Mouse (Mus musculus) v-Abl transformed pro-B cells (cell line): ENCODE measurements around the gene Ypel4.

Source experiments
- in situ Hi-C, 2 experiments: fragments of 400-800 bp; cut with MboI; formaldehyde crosslinking; loops; one replicate each; pipeline ENCODE4 v1.15.1; 2025; ENCODE audit not compliant: unreplicated experiment in 2 of 2

Ypel4 gene

GRCm38 (mm10) chr2:84733579-84734300, at the start of gene Ypel4:
Gene Ypel4 (plus strand): TSS chr2:84734058.
- in situ Hi-C loops, result no loop called here

- in situ Hi-C loops, result no loop called here
Observed at GRCm38 (mm10) chr2:84688080-84688844, 45.6 kb upstream of the Ypel4 start.

GRCm38 (mm10) chr2:84690050-84690449, 43.8 kb upstream of the Ypel4 start:
- in situ Hi-C loops, result no loop called here

- in situ Hi-C loops, result no loop called here
Observed at GRCm38 (mm10) chr2:84695007-84695695, 38.7 kb upstream of the Ypel4 start.

GRCm38 (mm10) chr2:84703497-84703896, 30.4 kb upstream of the Ypel4 start:
- in situ Hi-C loops, result loop anchor here in 1 of 2 experiments (25.0 kb wide), 1 partner anchor 334 kb away; the partner anchor contains the start of genes P2rx3, Ssrp1 and Tnks1bp1

- in situ Hi-C loops, result loop anchor here in 1 of 2 experiments (25.0 kb wide), 1 partner anchor 333 kb away; the partner anchor contains the start of genes P2rx3, Ssrp1 and Tnks1bp1
Observed at GRCm38 (mm10) chr2:84704329-84704728, 29.5 kb upstream of the Ypel4 start.

- in situ Hi-C loops, result loop anchor here in 1 of 2 experiments (25.0 kb wide), 1 partner anchor 332 kb away; the partner anchor contains the start of genes P2rx3, Ssrp1 and Tnks1bp1
Observed at GRCm38 (mm10) chr2:84705295-84705694, 28.6 kb upstream of the Ypel4 start.

GRCm38 (mm10) chr2:84707523-84707922, 26.3 kb upstream of the Ypel4 start:
- in situ Hi-C loops, result loop anchor here in 1 of 2 experiments (25.0 kb wide), 1 partner anchor 330 kb away; the partner anchor contains the start of genes P2rx3, Ssrp1 and Tnks1bp1

- in situ Hi-C loops, result loop anchor here (5.0 to 25.0 kb wide), 2 partner anchors 35 to 325 kb away; partner anchors contain the start of genes Gm28635 (in 1 of the 2), Med19 (in 1 of the 2), P2rx3 (in 1 of the 2) and Ssrp1 (in 1 of the 2)
Observed at GRCm38 (mm10) chr2:84711898-84712297, 22.0 kb upstream of the Ypel4 start.

GRCm38 (mm10) chr2:84714422-84714810, 19.4 kb upstream of the Ypel4 start:
- in situ Hi-C loops, result loop anchor here (5.0 to 25.0 kb wide), 2 partner anchors 37 to 323 kb away; partner anchors contain the start of genes Gm28635 (in 1 of the 2), Med19 (in 1 of the 2), P2rx3 (in 1 of the 2) and Ssrp1 (in 1 of the 2)

- in situ Hi-C loops, result loop anchor here (5.0 to 25.0 kb wide), 2 partner anchors 38 to 322 kb away; partner anchors contain the start of genes Gm28635 (in 1 of the 2), Med19 (in 1 of the 2), P2rx3 (in 1 of the 2) and Ssrp1 (in 1 of the 2)
Observed at GRCm38 (mm10) chr2:84714811-84715561, 18.9 kb upstream of the Ypel4 start, which contains the start of gene Zdhhc5. Gene Zdhhc5 (minus strand): TSS chr2:84715180.

- in situ Hi-C loops, result loop anchor here in 1 of 2 experiments (25.0 kb wide), 1 partner anchor 322 kb away; the partner anchor contains the start of genes P2rx3, Ssrp1 and Tnks1bp1
Observed at GRCm38 (mm10) chr2:84715562-84716361, 18.1 kb upstream of the Ypel4 start.

GRCm38 (mm10) chr2:84716423-84717355, 17.2 kb upstream of the Ypel4 start:
- in situ Hi-C loops, result loop anchor here in 1 of 2 experiments (25.0 kb wide), 1 partner anchor 321 kb away; the partner anchor contains the start of genes P2rx3, Ssrp1 and Tnks1bp1

GRCm38 (mm10) chr2:84717357-84717756, 16.5 kb upstream of the Ypel4 start:
- in situ Hi-C loops, result loop anchor here in 1 of 2 experiments (25.0 kb wide), 1 partner anchor 320 kb away; the partner anchor contains the start of genes P2rx3, Ssrp1 and Tnks1bp1

- in situ Hi-C loops, result loop anchor here (10.0 to 25.0 kb wide), 2 partner anchors 314 to 317 kb away; partner anchors contain the start of genes P2rx3 (in 2 of the 2), Ssrp1 (in 2 of the 2) and Tnks1bp1 (in 1 of the 2)
Observed at GRCm38 (mm10) chr2:84720718-84721117, 13.1 kb upstream of the Ypel4 start.

- in situ Hi-C loops, result loop anchor here (10.0 to 25.0 kb wide), 2 partner anchors 314 to 316 kb away; partner anchors contain the start of genes P2rx3 (in 2 of the 2), Ssrp1 (in 2 of the 2) and Tnks1bp1 (in 1 of the 2)
Observed at GRCm38 (mm10) chr2:84721182-84721581, 12.7 kb upstream of the Ypel4 start.

- in situ Hi-C loops, result loop anchor here (10.0 to 25.0 kb wide), 2 partner anchors 311 to 313 kb away; partner anchors contain the start of genes P2rx3 (in 2 of the 2), Ssrp1 (in 2 of the 2) and Tnks1bp1 (in 1 of the 2)
Observed at GRCm38 (mm10) chr2:84723856-84724255, 10.0 kb upstream of the Ypel4 start.
